Mouse (Mus musculus) C2C12 (cell line): ENCODE data around the gene Kif24. TPM values are rescaled to one million over a fixed set of nuclear protein-coding genes. Genes with fewer than 3 reads are reported as not detected.

Source experiments
- H3K27me3 ChIP-seq: one replicate; pipeline ENCODE4 v1.6.1; 2011; ENCODE audit not compliant: control insufficient read depth, insufficient read depth, insufficient read length
- H3K36me3 ChIP-seq: one replicate; pipeline ENCODE4 v1.6.1; 2011; ENCODE audit not compliant: control insufficient read depth, insufficient read depth
- H3K4me3 ChIP-seq: one replicate; pipeline ENCODE4 v1.5.1; 2011; ENCODE audit warnings: mild to moderate bottlenecking, control low read depth; ENCODE audit not compliant: poor library complexity, insufficient read depth, severe bottlenecking
- H3K79me2 ChIP-seq: one replicate; pipeline ENCODE4 v1.6.1; 2011; ENCODE audit not compliant: control insufficient read depth, insufficient read depth
- H3K79me3 ChIP-seq: one replicate; pipeline ENCODE4 v1.6.1; 2011; ENCODE audit warnings: low read depth, control low read depth
- H3ac ChIP-seq: one replicate; pipeline ENCODE3; 2011; ENCODE audit warnings: low read depth; ENCODE audit not compliant: control insufficient read depth, insufficient read length
- CEBPB ChIP-seq: IDR thresholded peaks from one replicate; pipeline ENCODE4 v1.6.1; 2011; ENCODE audit warnings: low read depth, mild to moderate bottlenecking, control low read depth, moderate library complexity
- CTCF ChIP-seq: IDR thresholded peaks from one replicate; pipeline ENCODE4 v1.5.1; 2011; ENCODE audit not compliant: control insufficient read depth, insufficient read depth, insufficient read length
- FOSL1 ChIP-seq: IDR thresholded peaks from one replicate; pipeline ENCODE4 v1.8.0; 2011; ENCODE audit warnings: mild to moderate bottlenecking, low read length; ENCODE audit not compliant: poor library complexity, insufficient read depth, severe bottlenecking
- MAX ChIP-seq: IDR thresholded peaks from one replicate; pipeline ENCODE4 v1.6.1; 2011; ENCODE audit warnings: mild to moderate bottlenecking, control low read depth
- MYOD1 ChIP-seq: IDR thresholded peaks from one replicate; pipeline ENCODE4 v1.6.1; 2011; ENCODE audit warnings: low read depth; ENCODE audit not compliant: control insufficient read depth, insufficient read length
- MYOG ChIP-seq: IDR thresholded peaks from one replicate; pipeline ENCODE4 v1.6.1; 2011; ENCODE audit not compliant: control insufficient read depth, insufficient read length; ENCODE audit errors: extremely low read depth
- USF1 ChIP-seq: IDR thresholded peaks from one replicate; pipeline ENCODE4 v1.6.1; 2011; ENCODE audit warnings: low read depth, mild to moderate bottlenecking, control low read depth, moderate library complexity
- polyA plus RNA-seq: library from polyadenylated mRNA; unstranded; fragments of >200 nt; fragmentation: generic; extraction: Trizol; gene quantifications from one replicate; pipeline ENCODE4 v1.2.1, GENCODE M21; 2012; ENCODE audit warnings: missing spikeins

The Kif24 gene
- polyA plus RNA-seq, 1 experiment, result 3.0 TPM

GRCm38 (mm10) chr4:41480254-41480653 is 15.6 kb upstream of the Kif24 start:
- no peak for TF ChIP-seq FOSL1
- no peaks in the 10 kb centered on the region for H3K79me3 ChIP-seq
- H3K79me2 ChIP-seq, result no peaks in the 10 kb centered on the region
- H3K36me3 ChIP-seq, result peaks cover 21% of the 10 kb centered on the region
- H3K4me3 ChIP-seq, result no peak overlapping the region
- no peak overlapping the region for H3ac ChIP-seq
- no peaks in the 10 kb centered on the region for H3K27me3 ChIP-seq

GRCm38 (mm10) chr4:41479456-41479804 is 14.7 kb upstream of the Kif24 start:
- TF ChIP-seq MAX (no peak), MYOD1 (no peak), USF1 (no peak), CTCF (no peak), FOSL1 (no peak), CEBPB (no peak)
- peaks cover 21% of the 10 kb centered on the region for H3K36me3 ChIP-seq

GRCm38 (mm10) chr4:41478751-41479455 is 14.2 kb upstream of the Kif24 start:
- H3K36me3 ChIP-seq, result peaks cover 21% of the 10 kb centered on the region
- H3K4me3 ChIP-seq, result no peak overlapping the region
- no peaks in the 10 kb centered on the region for H3K27me3 ChIP-seq
- TF ChIP-seq CEBPB (no peak), CTCF (no peak), MYOG (no peak), USF1 (no peak), FOSL1 (no peak), MYOD1 (no peak), MAX (no peak)
- no peak overlapping the region for H3ac ChIP-seq
- H3K79me2 ChIP-seq, result no peaks in the 10 kb centered on the region
- H3K79me3 ChIP-seq, result no peaks in the 10 kb centered on the region

More at GRCm38 (mm10) chr4:41479456-41479804, 14.7 kb upstream of the Kif24 start:
- Histone ChIP-seq H3ac (no peak overlapping the region), H3K79me2 (no peaks in the 10 kb centered on the region), H3K27me3 (no peaks in the 10 kb centered on the region), H3K4me3 (no peak overlapping the region), H3K79me3 (no peaks in the 10 kb centered on the region)

- Histone ChIP-seq H3K36me3 (peaks cover 21% of the 10 kb centered on the region), H3K27me3 (no peaks in the 10 kb centered on the region), H3K79me3 (no peaks in the 10 kb centered on the region), H3K79me2 (no peaks in the 10 kb centered on the region), H3ac (no peak overlapping the region), H3K4me3 (no peak overlapping the region)
- TF ChIP-seq FOSL1 (no peak), CTCF (no peak), USF1 (no peak), MYOG (no peak), MYOD1 (no peak), CEBPB (no peak), MAX (no peak)
Measured at GRCm38 (mm10) chr4:41477648-41478160, 13.0 kb upstream of the Kif24 start.

- Histone ChIP-seq H3K79me3 (no peaks in the 10 kb centered on the region), H3K4me3 (no peak overlapping the region), H3K27me3 (no peaks in the 10 kb centered on the region), H3K36me3 (no peaks in the 10 kb centered on the region), H3ac (no peak overlapping the region), H3K79me2 (no peaks in the 10 kb centered on the region)
- TF ChIP-seq CEBPB (no peak), CTCF (no peak), FOSL1 (no peak), MAX (no peak), MYOG (no peak)
Measured at GRCm38 (mm10) chr4:41471384-41471689, 6.7 kb upstream of the Kif24 start.

GRCm38 (mm10) chr4:41470684-41471383 is 6.1 kb upstream of the Kif24 start:
- TF ChIP-seq FOSL1 (no peak), MYOD1 (no peak), CTCF (no peak), MAX (no peak)
- Histone ChIP-seq H3K36me3 (no peaks in the 10 kb centered on the region), H3ac (no peak overlapping the region), H3K27me3 (no peaks in the 10 kb centered on the region), H3K4me3 (no peak overlapping the region), H3K79me3 (no peaks in the 10 kb centered on the region), H3K79me2 (no peaks in the 10 kb centered on the region)
